Mouse (Mus musculus) heart, adult 2 months (tissue): ENCODE data around the gene Dmrtc2.

Experiments used
- CTCF ChIP-seq: fragments of 200-600 bp; IDR thresholded peaks from 2 replicates; pipeline ENCODE4 v1.8.1; 2022; ENCODE audit warnings: antibody characterized with exemption, mild to moderate bottlenecking, moderate library complexity
- EP300 ChIP-seq: fragments of 200-500 bp; IDR thresholded peaks from 2 replicates; pipeline ENCODE4 v1.6.1; 2011; ENCODE audit warnings: low read depth, low read length, control low read depth; ENCODE audit not compliant: insufficient read depth
- POLR2A ChIP-seq: fragments of 200-500 bp; IDR thresholded peaks from 2 replicates; pipeline ENCODE4 v1.6.1; 2011; ENCODE audit warnings: mild to moderate bottlenecking, low read depth, low read length, control low read depth; ENCODE audit not compliant: insufficient read depth

GRCm38 (mm10) chr7:24907211-24907748 is 37.4 kb downstream of the Dmrtc2 start:
- TF ChIP-seq EP300 (no peak), CTCF (no peak), POLR2A (no peak)
